Mouse (Mus musculus) hematopoietic stem cell, adult 5-6 weeks (primary cell): ENCODE measurements at regions not wholly inside any gene's neighbourhood (a gene's known extent, or its start where the extent isn't known, plus 50 kb on each side); places are given as distances from the start of the nearest gene placed in this dataset.

Source experiments
- ATAC-seq, 2 experiments: fragments of 125-278 bp in 1 of 2; replicated peaks in 1 of 2; 2 replicates each; pipeline ENCODE4 v1.8.0; 2016 to 2017; ENCODE audit warnings: inconsistent platforms in 2 of 2, mild to moderate bottlenecking in 2 of 2, moderate number of reproducible peaks in 2 of 2, low read depth in 1 of 2, moderate TSS enrichment in 1 of 2; ENCODE audit not compliant: low FRiP score in 2 of 2, poor library complexity in 2 of 2, severe bottlenecking in 2 of 2, insufficient read depth in 1 of 2, low TSS enrichment in 1 of 2

- no peak for ATAC-seq
Measured at GRCm38 (mm10) chr13:16574069-16574468, 562.4 kb downstream of the Inhba start.

- ATAC-seq: no peak
Measured at GRCm38 (mm10) chr13:16586286-16586685, 574.6 kb downstream of the Inhba start.

GRCm38 (mm10) chr13:16619755-16620154 is 608.1 kb downstream of the Inhba start:
- no peak for ATAC-seq

GRCm38 (mm10) chr13:16626584-16626983 is 614.9 kb downstream of the Inhba start:
- no peak for ATAC-seq

GRCm38 (mm10) chr13:16633445-16634092 is 621.9 kb downstream of the Inhba start:
- no peak for ATAC-seq

- ATAC-seq: no peak
Measured at GRCm38 (mm10) chr13:16636251-16636650, 624.6 kb downstream of the Inhba start.

- no peak for ATAC-seq
Measured at GRCm38 (mm10) chr13:16641611-16642449, 630.2 kb downstream of the Inhba start.

GRCm38 (mm10) chr13:16642450-16642994 is 630.9 kb downstream of the Inhba start:
- no peak for ATAC-seq

GRCm38 (mm10) chr13:16645311-16645710 is 633.7 kb downstream of the Inhba start:
- no peak for ATAC-seq

- ATAC-seq: no peak
Measured at GRCm38 (mm10) chr13:16646056-16646455, 634.4 kb downstream of the Inhba start.

- no peak for ATAC-seq
Measured at GRCm38 (mm10) chr13:16646649-16647048, 635.0 kb downstream of the Inhba start.

- no peak for ATAC-seq
Measured at GRCm38 (mm10) chr13:16656110-16656509, 644.5 kb downstream of the Inhba start.

- no peak for ATAC-seq
Measured at GRCm38 (mm10) chr13:16659894-16660293, 648.2 kb downstream of the Inhba start.

- ATAC-seq: no peak
Measured at GRCm38 (mm10) chr13:16668652-16669051, 657.0 kb downstream of the Inhba start.

GRCm38 (mm10) chr13:16669281-16669680 is 657.6 kb downstream of the Inhba start:
- ATAC-seq: no peak

- ATAC-seq: no peak
Measured at GRCm38 (mm10) chr13:16670047-16670733, 658.5 kb downstream of the Inhba start.

- ATAC-seq: no peak
Measured at GRCm38 (mm10) chr13:16670736-16671135, 659.1 kb downstream of the Inhba start.

- ATAC-seq: no peak
Measured at GRCm38 (mm10) chr13:16676873-16677272, 665.2 kb downstream of the Inhba start.
